Mouse (Mus musculus) neural tube, embryonic 14.5 days (tissue): ENCODE measurements at regions not wholly inside any gene's neighbourhood (a gene's known extent, or its start where the extent isn't known, plus 50 kb on each side); places are given as distances from the start of the nearest gene placed in this dataset.

Experiments
- ATAC-seq: fragments of 200-750 bp; cut with Nextera tagmentation; 2 replicates; pipeline ENCODE4 v1.8.0; 2017; ENCODE audit warnings: low read depth, mild to moderate bottlenecking, moderate TSS enrichment, moderate library complexity
- H3K27ac ChIP-seq: fragments of 300-500 bp; sonication (generic); 2 replicates; pipeline ENCODE4 v1.5.1; 2014; ENCODE audit warnings: low read depth, mild to moderate bottlenecking, control low read depth, low read length, moderate library complexity, mixed read lengths
- H3K27me3 ChIP-seq: fragments of 300-500 bp; sonication (generic); 2 replicates; pipeline ENCODE4 v1.6.1; 2014; ENCODE audit warnings: low read length; ENCODE audit not compliant: control insufficient read depth, insufficient read depth
- H3K36me3 ChIP-seq: fragments of 300-500 bp; sonication (generic); 2 replicates; pipeline ENCODE4 v1.6.1; 2014; ENCODE audit warnings: low read length, mixed read lengths; ENCODE audit not compliant: control insufficient read depth, insufficient read depth
- H3K4me1 ChIP-seq: fragments of 300-500 bp; sonication (generic); 2 replicates; pipeline ENCODE4 v1.6.1; 2014; ENCODE audit warnings: low read length; ENCODE audit not compliant: control insufficient read depth, insufficient read depth
- H3K4me2 ChIP-seq: fragments of 300-500 bp; sonication (generic); 2 replicates; pipeline ENCODE4 v1.6.1; 2014; ENCODE audit warnings: mild to moderate bottlenecking, low read depth, low read length, control low read depth
- H3K4me3 ChIP-seq: fragments of 300-500 bp; sonication (generic); 2 replicates; pipeline ENCODE4 v1.5.1; 2014; ENCODE audit warnings: low read depth, low read length, control low read depth, mixed read lengths
- H3K9ac ChIP-seq: fragments of 300-500 bp; sonication (generic); replicated peaks from 2 replicates; pipeline ENCODE4 v1.6.1; 2014; ENCODE audit warnings: low read depth, mild to moderate bottlenecking, control low read depth, low read length, mixed read lengths
- H3K9me3 ChIP-seq: fragments of 300-500 bp; sonication (generic); 2 replicates; pipeline ENCODE4 v1.6.1; 2016; ENCODE audit warnings: low read length; ENCODE audit not compliant: control insufficient read depth
- WGBS: fragments of 180-500 bp; shearing (Covaris S2); extraction: QIAGEN DNeasy Blood & Tissue Kit; methylation state at CpG from one replicate; pipeline ENCODE4 v1.1.7; 2014; 5-methylcytosine and 5-hydroxymethylcytosine counted together

- Histone ChIP-seq H3K9me3 (no peaks in the 10 kb centered on the region), H3K36me3 (no peaks in the 10 kb centered on the region), H3K4me3 (no peak overlapping the region), H3K27me3 (no peaks in the 10 kb centered on the region), H3K4me2 (no peak overlapping the region; the same call in 1 of the 2 replicates), H3K9ac (no peak overlapping the region), H3K4me1 (0 out of 2 replicates have a peak, but pooled peaks cover 3% of the 10 kb centered on the region), H3K27ac (no peak overlapping the region)
- 12% methylated on average over 14 of the region's 14 CpGs for WGBS
- no peak for ATAC-seq
Observed at GRCm38 (mm10) chr2:168831740-168832139, 64.0 kb upstream of the Sall4 start.

GRCm38 (mm10) chr2:168820648-168821047 is 52.9 kb upstream of the Sall4 start:
- Histone ChIP-seq H3K27me3 (no peaks in the 10 kb centered on the region), H3K4me2 (no peak overlapping the region), H3K36me3 (no peaks in the 10 kb centered on the region), H3K27ac (no peak overlapping the region), H3K9me3 (no peaks in the 10 kb centered on the region), H3K9ac (no peak overlapping the region), H3K4me1 (no peaks in the 10 kb centered on the region), H3K4me3 (no peak overlapping the region)
- ATAC-seq: no peak
- WGBS: 76% methylated on average over 10 of the region's 10 CpGs
